Mouse (Mus musculus): ENCODE results near the gene Pbxip1. TPM values are rescaled to one million over a fixed set of nuclear protein-coding genes. Genes with fewer than 3 reads are reported as not detected.

Gene Pbxip1
- polyA plus RNA-seq, 1 experiment from 2014 or later, result 15.7 TPM

DNA sequence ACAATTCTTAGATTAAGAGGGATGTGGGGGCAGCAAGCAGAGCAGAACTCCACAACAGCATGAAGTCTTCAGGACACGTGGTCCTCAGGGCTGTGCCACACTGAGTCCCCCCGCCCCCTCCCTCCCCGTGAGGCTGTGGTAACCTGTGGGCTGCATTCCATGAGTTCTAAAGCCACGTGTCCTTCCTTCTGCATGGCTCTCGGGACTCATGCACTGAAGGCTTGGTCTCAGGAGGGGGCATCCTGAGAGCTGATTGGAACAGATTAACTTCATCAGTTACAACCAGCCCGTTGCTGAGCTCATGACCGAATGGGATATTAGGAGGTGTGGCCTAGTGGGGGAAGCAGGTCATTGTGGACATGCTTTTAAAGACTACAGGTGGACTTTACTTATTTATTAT is 63.2 kb downstream of the Pbxip1 start:
- Histone ChIP-seq H3K36me3 (replicated peaks) (no peaks in the 10 kb centered on the region), H3K4me2 (no peak overlapping the region), H3K9ac (no peak overlapping the region), H3K27ac (no peak overlapping the region), H3K4me3 (no peak overlapping the region), H3K9me3 (no peaks in the 10 kb centered on the region), H3K4me1 (no peaks in the 10 kb centered on the region), H3K27me3 (replicated peaks) (no peaks in the 10 kb centered on the region)
- ATAC-seq (replicated peaks), result no peak
- 42% methylated on average over 7 of the region's 7 CpGs for WGBS

Other genes starting within 250 kb of the Pbxip1 start
- gene Gba, start 233.8 kb upstream of the Pbxip1 start, polyA plus RNA-seq (2015; fragmentation: Nextera tagmentation; extraction: Ambion mirVana), result 50.3 and 51.0 TPM in 2 replicates
- gene Thbs3, start 221.5 kb upstream of the Pbxip1 start, polyA plus RNA-seq (2015; fragmentation: Nextera tagmentation; extraction: Ambion mirVana), result 58.7 and 58.8 TPM in 2 replicates
- gene Mtx1, start 209.6 kb upstream of the Pbxip1 start, polyA plus RNA-seq (2015; fragmentation: Nextera tagmentation; extraction: Ambion mirVana), result 159 and 161 TPM in 2 replicates
- 0.93 and 1.3 TPM in 2 replicates for gene Muc1, start 207.6 kb upstream of the Pbxip1 start, polyA plus RNA-seq (2015; fragmentation: Nextera tagmentation; extraction: Ambion mirVana)
- gene Krtcap2, start 190.7 kb upstream of the Pbxip1 start, polyA plus RNA-seq (2015; fragmentation: Nextera tagmentation; extraction: Ambion mirVana), result 177 and 185 TPM in 2 replicates
- gene Trim46, start 190.4 kb upstream of the Pbxip1 start, polyA plus RNA-seq (2015; fragmentation: Nextera tagmentation; extraction: Ambion mirVana), result 95.9 and 97.9 TPM in 2 replicates
- gene Dpm3, start 177.3 kb upstream of the Pbxip1 start, polyA plus RNA-seq (2015; fragmentation: Nextera tagmentation; extraction: Ambion mirVana), result 65.8 and 69.1 TPM in 2 replicates
- gene Slc50a1, start 166.1 kb upstream of the Pbxip1 start, polyA plus RNA-seq (2015; fragmentation: Nextera tagmentation; extraction: Ambion mirVana), result 31.4 and 37.5 TPM in 2 replicates
- 8.0 and 10.2 TPM in 2 replicates for gene Efna1, start 155.6 kb upstream of the Pbxip1 start, polyA plus RNA-seq (2015; fragmentation: Nextera tagmentation; extraction: Ambion mirVana)
- 40.5 and 43.0 TPM in 2 replicates for gene Efna3, start 113.7 kb upstream of the Pbxip1 start, polyA plus RNA-seq (2015; fragmentation: Nextera tagmentation; extraction: Ambion mirVana)
- gene Efna4, start 98.7 kb upstream of the Pbxip1 start, polyA plus RNA-seq (2015; fragmentation: Nextera tagmentation; extraction: Ambion mirVana), result 4.3 and 5.8 TPM in 2 replicates
- 59.5 and 62.2 TPM in 2 replicates for gene Adam15, start 86.7 kb upstream of the Pbxip1 start, polyA plus RNA-seq (2015; fragmentation: Nextera tagmentation; extraction: Ambion mirVana)
- 0.14 and 0.17 TPM in 2 replicates for gene Dcst2, start 74.7 kb upstream of the Pbxip1 start, polyA plus RNA-seq (2015; fragmentation: Nextera tagmentation; extraction: Ambion mirVana)
- 0.89 and 0.99 TPM in 2 replicates for gene Dcst1, start 71.5 kb upstream of the Pbxip1 start, polyA plus RNA-seq (2015; fragmentation: Nextera tagmentation; extraction: Ambion mirVana)
- 0.59 and 0.64 TPM in 2 replicates for gene Zbtb7b, start 41.9 kb upstream of the Pbxip1 start, polyA plus RNA-seq (2015; fragmentation: Nextera tagmentation; extraction: Ambion mirVana)
- gene Lenep, start 33.9 kb upstream of the Pbxip1 start, polyA plus RNA-seq (2015; fragmentation: Nextera tagmentation; extraction: Ambion mirVana), result 0.22 and 2.3 TPM in 2 replicates
- gene Flad1, start 24.8 kb upstream of the Pbxip1 start, polyA plus RNA-seq (2015; fragmentation: Nextera tagmentation; extraction: Ambion mirVana), result 35.9 and 36.5 TPM in 2 replicates
- 86.7 and 91.2 TPM in 2 replicates for gene Cks1b, start 18.3 kb upstream of the Pbxip1 start, polyA plus RNA-seq (2015; fragmentation: Nextera tagmentation; extraction: Ambion mirVana)
- 17.2 and 19.8 TPM in 2 replicates for gene Shc1, start 18.3 kb upstream of the Pbxip1 start, polyA plus RNA-seq (2015; fragmentation: Nextera tagmentation; extraction: Ambion mirVana)
- gene Pygo2, start 6.5 kb upstream of the Pbxip1 start, polyA plus RNA-seq (2015; fragmentation: Nextera tagmentation; extraction: Ambion mirVana), result 44.0 and 45.6 TPM in 2 replicates
- gene Pmvk, start 17.8 kb downstream of the Pbxip1 start, polyA plus RNA-seq (2015; fragmentation: Nextera tagmentation; extraction: Ambion mirVana), result 123 and 132 TPM in 2 replicates
- gene Kcnn3, start 83.5 kb downstream of the Pbxip1 start, polyA plus RNA-seq (2015; fragmentation: Nextera tagmentation; extraction: Ambion mirVana), result 8.5 and 8.7 TPM in 2 replicates

All from midbrain, embryonic 15.5 days (tissue).